Mouse (Mus musculus) MEL-GATA-1-ER (cell line): ENCODE data around the gene Cacna2d2.
"Not testable (repeated sequence)": the region's sequence is repeated elsewhere in the genome, so short reads cannot be mapped to it uniquely, and the experiment has no call there.

Source experiments
- DNase-seq: peaks from one replicate; pipeline ENCODE4 v3.0.0-alpha.2; 2012; ENCODE audit warnings: low read depth; ENCODE audit errors: extremely low read depth

The Cacna2d2 gene

DNA sequence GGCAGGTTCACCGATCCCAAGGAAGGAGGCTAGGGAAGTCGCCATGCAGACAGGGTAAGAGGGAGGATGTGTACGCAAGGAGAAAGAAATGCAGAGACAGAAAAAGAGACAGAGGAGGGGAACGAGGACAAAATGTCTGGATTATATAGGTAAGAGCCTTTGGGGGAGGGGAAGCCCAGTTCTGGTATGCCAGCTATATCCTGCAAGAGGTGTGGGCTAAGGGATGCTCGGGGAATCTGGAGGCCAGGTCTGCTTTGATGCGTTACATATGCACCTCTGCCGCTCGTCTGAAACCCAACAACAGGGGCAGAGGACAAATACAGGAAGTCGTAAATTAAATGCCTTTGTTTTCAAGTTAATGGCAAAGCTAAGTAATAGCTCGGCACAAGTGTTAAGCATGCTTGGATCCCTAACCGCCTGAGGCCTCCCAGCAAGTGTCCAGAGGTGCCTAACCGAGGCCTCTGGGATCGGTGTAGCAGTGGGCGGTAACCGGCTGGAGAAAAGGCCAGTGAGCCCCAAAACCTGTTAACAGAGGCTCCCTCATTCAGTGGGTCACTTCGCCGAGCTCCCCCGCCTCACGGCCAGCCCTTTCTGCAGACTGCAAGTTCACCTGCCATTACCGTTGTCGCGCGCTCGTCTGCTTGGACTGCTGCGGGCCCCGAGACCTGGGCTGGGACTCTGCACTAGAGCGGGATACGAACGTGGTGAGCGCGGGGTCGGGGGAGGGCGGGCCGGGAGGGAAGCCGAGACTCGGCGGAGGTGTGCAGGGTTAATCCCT is 154.3 kb downstream of the Cacna2d2 start:
- no peak for DNase-seq

DNA sequence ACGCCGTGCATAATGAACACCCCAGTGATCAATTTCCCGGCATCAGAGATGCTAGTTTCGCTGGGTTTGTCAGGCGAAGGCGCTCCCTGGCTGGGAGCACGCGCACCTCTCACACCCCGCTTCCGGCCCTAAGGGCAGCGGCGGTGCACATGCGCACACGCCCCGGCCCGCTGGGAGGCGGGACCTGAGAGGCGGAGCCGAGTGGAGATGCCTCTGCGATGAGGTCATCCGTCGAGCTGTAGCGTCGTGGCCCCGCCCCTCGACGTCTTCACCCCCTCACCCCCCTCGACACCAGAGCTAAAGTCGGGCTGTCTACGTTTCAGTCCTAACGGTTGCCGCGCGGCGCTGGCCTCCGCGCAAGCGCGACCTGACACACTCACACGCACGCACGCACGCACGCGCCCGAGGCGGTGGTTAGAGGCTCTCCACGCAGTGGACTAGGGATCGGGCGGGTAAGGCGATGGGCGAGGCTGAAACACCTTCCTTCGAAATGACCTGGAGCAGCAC is 155.0 kb downstream of the Cacna2d2 start:
- DNase-seq, result peak; percentile 94

DNA sequence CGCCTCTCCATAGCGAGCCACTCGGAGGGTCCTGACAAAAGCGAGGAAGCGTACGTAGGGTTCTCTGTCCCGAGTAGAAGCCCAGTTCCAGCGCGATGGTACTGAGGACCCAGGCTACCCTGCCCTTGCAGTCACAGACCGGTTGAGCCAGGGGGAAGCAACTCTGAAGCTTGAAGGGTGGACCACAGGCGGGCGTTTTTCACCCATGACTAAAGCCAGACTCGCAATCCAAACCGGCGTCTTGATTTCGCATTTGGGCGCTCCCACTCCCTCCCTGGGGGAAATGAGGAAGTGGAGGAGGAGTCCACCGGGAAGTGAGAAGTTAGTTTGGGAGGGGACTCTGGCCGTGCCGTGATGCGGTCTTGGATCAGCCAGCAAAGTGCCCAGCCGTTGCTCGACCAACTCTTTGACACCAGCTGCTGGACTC is 155.6 kb downstream of the Cacna2d2 start:
- peak; percentile 71 for DNase-seq

DNA sequence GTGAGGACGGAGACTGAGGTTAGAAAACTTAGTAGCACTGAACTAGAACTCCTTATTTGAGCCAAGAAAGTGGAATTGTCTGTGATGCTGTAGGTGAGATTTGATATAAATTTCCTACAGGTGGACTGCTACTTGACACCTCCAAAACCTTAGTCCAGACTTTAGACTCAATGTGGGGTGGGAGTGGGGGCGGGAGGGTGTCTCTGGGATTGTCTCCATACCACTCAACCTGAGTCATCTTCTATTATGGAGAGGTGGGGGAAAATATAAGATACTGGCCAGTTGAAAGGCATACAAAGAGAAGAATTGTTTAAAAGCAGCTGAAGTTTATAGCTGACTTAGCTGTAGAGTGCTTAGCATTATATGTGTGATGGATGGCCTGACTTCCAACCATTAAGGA is 156.3 kb downstream of the Cacna2d2 start:
- DNase-seq, result no peak

DNA sequence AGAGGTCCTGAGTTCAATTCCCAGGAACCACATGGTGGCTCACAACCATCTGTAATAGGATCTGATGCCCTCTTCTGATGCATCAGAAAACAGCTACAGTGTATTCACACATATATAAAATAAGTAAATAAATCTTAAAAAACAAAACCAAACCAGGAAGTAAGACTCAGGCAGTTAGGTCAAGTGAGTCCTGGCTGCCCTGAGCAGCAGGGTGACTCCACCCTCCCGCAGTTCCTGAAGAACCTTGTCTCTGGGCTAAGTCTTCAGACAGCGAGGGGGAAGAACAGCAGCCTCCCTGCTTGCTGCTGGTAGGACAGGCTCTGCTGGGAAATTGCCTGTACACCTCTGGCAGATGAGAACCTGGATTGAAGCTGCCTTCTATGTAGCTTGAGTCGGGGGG is 156.9 kb downstream of the Cacna2d2 start:
- DNase-seq, result no peak

DNA sequence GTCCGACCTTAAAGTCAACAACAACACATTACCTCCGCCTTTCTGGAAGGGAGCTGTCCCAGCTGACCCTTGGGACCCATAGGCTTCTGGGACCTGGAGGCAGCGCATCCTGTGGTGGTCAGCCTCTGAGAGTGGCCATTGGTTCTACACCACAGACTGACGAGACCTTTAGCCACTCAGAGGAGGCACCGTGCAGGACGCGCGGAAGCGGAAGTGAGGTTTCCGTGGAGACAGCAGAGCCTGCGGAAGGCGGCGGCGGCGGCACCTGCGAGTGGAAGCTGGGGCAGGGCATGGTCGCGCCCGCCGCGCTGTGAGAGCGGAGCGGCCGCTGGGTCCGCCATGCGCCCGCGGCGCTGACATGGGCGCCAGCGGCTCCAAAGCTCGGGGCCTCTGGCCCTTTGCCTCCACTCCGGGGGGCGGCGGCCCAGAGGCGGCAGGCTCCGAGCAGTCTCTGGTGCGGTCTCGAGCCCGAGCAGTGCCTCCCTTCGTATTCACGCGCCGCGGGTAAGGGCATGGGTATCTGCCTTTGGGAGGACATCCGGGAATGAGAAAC is 163.7 kb downstream of the Cacna2d2 start, which contains the start of gene Tusc2:
TSS of gene Tusc2 (plus strand) at position 227 of the 553 bp plus-strand sequence.
- peak; percentile 91 for DNase-seq

DNA sequence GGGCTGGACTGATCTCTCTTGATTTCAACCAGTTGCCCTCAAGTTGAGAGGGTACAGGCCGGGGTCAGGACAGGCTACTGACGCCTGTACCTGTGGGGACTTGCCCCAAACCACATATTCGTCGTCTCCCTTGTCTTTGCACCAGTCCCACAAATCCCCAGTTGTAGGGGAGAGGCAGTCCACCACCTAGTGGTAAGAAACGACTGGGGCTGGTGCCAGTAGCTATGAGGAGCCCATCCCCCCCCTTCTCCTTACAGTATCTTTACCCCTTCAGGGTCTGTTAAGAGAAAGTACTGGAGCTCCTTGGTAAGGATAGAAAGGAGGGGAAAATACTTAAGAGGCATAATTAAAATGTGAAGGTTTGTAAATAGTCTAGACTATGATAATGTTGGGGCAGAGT is 166.1 kb downstream of the Cacna2d2 start:
- not testable (repeated sequence) for DNase-seq

DNA sequence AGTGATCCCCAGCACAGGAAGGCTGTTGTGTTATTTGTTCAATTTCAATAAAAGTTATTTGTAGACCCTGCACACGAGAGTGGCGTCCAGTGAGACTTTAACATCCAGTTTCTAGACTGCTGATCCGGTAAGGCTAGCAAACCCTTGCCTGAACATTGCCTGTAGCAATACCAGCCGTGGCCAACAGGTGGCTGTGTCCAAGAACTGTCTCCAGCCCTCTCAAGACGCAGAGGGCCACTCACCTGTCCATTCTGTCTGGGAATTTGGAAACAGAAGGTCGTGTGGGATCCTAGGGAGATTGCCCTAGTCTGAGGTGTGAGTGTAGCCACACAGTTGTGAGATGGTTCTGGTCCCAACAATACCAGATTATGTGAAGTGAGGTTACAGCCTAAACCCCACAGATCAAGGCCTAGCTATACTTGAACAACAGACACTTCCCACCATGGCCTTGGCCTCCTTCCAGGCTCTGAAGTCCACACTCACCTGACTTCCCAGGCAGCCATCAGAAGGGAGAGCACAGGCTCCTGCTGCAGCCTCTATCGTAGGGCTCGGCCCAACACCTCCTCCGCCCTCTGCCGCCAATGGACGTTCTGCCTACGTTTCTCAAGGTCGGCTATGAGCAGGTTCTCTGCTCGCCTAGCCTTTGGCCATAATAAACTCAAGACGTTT is 166.8 kb downstream of the Cacna2d2 start:
- DNase-seq, result no peak

DNA sequence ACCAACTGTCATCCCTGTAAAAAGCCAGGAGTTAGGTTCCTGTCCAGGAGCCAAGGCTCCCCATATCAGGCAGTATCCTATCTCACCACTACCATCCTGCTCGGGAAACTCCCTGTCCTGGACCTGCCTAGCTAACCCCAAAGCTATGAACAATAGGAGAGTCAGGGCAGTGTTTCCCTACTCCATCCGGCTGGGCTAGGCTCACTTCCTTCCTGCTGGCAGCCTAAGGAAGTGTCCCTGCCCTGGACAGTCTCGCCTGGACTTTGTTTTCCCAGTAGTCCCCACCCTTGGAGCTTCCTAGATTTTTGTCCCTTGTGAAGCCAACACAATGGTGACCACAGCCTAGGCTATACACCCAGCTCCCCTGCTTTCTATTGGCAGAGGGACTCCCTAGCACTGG is 167.4 kb downstream of the Cacna2d2 start:
- DNase-seq, result no peak

DNA sequence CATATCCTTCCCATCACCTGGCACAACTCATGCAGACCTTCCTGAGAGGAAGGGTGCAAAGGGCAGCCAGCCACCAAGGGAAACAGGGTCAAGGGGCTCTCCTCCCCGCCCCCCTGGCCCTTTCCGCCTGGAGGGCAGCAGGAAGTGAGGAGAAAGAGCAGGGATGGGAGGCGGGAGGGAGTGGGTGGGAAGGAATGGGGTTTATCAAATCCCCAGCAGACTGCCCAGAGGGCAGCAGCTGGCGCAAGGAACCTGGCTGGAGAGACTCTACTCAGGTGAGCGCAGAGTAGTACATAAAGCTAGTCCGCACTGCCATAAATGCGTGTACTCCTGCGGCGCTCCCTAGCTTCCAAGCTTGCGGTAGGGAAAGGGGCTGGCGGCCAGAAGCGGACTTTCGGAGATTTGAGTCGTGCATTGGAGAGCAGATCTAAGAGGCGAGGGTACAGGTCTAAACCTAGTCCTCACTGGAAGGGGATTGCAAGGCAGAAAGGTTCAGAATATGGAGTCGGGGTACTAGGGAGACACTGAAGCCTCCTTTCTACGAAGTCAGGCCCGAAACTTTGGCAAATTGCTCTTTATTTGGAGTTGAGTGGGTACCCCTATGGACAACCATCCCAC is 168.4 kb downstream of the Cacna2d2 start, which contains the start of gene Hyal2:
TSS of gene Hyal2 (plus strand) at position 244 of the 618 bp plus-strand sequence.
- DNase-seq, result no peak

DNA sequence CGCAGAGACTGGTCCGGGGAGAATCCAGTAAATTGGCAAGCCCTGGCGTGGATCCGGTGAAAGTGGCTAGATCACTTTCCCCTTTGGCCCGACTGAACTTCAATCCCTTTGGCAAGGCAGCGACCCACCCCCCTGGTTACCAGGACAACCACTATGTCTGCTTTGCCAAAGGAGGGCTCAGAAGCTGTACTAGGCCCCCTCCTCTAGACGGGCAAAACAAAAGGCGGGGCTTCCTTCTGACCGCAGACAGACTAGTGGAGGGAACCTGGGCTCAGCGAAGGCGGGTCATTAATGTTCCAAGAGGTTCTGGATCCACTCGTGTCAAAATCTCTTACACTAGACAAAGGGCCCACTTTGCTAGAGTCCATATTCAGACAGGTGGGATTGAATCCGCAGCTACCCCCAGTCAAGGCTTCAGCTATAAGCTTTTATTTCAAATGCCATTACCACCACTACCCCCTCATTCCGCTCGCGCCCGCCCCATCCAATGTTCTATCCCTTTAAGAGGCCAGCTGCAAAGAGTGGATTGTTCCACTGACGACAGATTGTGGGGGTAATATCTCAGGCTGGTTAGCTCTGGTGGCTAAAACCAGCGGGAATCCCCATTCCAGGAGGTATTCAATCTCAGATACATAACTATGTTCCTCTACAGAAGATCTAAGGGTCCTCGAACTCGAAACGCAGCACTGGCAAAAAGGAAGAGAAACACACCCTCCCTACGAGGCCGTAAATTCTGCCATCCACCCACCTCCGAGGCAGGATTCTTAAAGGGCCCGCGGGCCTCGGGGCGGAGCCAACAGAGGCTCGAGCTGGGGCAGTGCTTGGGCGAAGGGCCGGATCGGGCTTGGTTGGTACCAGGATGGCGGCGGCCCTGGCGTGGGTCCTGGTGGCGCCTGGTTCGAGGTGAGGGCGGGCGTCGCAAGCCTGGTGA is 169.2 kb downstream of the Cacna2d2 start:
- no peak for DNase-seq

DNA sequence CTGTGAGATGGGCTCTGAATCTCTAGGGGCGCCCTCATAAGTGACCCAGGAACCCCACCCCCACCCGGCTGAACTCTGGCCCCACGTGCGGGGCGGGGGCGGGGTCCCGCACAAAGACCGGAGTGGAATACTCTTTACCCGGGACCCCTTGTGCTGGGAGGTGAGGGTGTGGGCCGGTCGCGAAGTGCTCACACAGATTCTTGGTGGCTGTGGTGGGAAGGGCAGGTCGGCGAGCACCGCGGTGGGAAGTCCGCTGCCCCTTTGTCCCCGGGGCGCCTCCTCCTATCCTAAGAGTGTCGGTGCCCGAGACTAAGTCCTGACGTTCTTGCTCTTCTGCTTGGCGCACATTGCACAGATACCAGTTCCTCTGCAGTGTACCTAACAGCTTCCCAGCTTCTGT is 169.9 kb downstream of the Cacna2d2 start:
- no peak for DNase-seq

DNA sequence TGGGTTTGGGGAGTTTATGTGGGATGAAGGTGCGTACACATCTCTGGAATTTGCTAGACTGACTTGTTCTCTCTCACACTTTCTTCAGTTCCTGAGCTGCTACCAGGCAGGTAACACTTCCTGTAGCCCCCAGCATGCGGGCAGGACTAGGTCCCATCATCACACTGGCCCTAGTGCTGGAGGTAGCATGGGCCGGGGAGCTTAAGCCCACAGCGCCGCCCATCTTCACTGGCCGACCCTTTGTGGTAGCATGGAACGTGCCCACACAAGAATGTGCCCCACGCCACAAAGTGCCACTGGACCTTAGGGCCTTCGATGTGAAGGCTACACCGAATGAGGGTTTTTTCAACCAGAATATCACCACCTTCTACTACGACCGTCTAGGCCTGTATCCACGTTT is 170.6 kb downstream of the Cacna2d2 start:
- DNase-seq, result no peak

DNA sequence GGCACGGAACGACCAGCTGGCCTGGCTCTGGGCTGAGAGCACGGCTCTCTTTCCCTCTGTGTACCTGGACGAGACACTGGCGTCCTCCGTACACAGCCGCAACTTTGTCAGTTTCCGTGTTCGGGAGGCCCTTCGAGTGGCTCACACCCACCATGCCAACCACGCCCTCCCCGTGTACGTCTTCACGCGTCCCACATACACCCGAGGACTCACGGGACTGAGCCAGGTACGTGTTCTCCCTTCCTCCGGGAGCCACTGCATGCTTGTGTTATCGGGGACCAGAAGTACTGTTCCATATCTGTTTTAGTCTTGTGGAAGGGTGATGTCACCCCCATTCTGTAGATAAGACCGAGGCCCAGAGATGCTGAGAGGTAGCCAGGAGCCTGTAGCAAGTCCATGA is 171.4 kb downstream of the Cacna2d2 start:
- DNase-seq, result no peak

DNA sequence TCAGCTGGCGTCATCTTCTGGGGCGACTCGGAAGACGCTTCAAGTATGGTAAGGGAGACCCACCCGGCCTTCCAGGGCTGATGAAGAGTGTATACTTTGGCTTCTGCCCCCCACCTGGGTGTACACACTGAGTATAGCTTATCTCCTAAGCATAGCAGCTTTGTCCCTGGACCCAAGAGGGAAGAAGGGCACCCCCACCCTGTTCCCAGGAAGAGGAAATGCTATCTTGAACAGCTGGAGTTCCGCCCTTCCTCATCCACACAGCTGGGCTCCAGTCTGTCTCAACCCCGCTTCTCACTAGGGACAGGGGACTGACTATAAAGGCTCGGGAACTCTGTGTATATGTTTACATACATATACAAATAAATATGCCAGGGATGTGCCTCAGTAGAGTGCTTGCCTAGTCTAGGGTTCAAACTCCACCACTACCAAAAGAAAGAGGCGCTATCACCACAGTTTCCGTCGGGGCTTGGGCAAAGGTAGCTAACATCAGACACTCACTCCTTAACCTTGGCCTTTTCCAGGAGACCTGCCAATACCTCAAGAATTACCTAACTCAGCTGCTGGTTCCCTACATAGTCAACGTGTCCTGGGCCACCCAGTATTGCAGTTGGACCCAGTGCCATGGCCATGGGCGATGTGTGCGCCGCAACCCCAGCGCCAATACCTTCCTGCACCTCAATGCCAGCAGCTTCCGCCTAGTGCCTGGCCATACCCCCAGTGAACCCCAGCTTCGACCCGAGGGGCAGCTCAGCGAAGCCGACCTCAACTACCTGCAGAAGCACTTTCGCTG is 172.3 kb downstream of the Cacna2d2 start:
- no peak for DNase-seq

DNA sequence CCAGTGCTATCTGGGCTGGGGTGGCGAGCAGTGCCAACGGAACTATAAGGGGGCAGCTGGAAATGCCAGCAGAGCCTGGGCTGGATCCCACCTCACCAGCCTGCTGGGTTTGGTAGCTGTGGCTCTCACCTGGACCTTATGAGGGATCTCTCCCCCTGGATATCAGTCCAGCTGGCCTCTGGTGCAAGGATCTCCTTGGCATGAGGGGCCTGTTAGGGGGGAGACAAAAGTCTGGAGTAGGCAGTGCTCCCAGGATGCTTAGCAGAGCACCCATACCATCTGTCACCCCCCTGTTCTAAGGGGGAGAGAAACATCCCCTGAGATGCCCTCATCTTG is 172.9 kb downstream of the Cacna2d2 start:
- DNase-seq, result no peak

DNA sequence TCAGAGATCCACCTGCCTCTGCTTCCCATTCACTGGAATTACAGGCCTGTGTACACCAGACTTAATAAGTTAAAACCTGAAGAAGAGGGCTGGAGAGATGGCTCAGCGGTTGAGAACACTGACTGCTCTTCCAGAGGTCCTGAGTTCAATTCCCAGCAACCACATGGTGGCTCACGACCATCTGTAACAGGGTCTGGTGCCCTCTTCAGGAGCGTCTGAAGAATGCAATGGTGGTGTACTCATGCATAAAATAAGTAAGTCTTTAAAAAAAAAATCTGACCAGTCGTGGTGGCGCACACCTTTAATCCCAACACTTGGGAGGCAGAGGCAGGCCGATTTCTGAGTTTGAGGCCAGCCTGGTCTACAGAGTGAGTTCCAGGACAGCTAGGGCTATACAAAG is 174.4 kb downstream of the Cacna2d2 start:
- not testable (repeated sequence) for DNase-seq

DNA sequence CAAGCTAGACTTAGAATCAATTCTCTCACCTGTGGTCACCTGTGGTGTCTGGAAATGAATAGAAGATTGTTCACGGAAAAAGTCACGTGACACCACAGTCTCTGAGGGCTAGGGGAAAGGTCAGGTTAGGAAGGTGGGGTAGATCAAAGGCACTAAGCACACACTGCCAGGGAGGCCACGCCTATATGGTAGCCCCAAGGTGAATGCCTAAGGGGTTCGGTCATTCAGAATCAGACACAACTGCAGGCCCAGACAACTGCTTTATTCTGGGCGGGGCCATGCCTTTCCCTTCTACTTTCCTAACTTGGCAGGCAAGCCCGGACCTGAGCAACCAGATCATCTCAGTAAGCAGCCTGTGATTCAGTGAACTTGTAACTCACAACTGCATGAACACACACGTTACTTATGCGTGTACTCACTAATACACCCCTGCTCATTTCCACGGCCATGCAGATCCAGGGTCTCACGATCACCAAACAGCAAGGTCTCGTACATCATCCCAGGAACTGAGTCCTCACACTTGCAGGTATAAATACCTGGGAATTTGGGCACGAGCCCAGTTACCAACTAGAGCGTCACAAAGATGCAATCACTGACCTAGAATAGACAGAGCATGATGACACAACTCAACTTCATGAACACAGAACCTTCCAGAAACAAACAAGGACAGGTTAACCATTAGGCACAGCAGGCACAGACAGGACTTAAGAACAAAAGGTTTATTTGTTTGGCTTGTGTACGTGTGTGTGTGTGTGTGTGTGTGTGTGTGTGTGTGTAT is 176.4 kb downstream of the Cacna2d2 start:
- DNase-seq, result no peak
